Mouse (Mus musculus): ENCODE measurements at regions not wholly inside any gene's neighbourhood (a gene's known extent, or its start where the extent isn't known, plus 50 kb on each side); places are given as distances from the start of the nearest gene placed in this dataset.

DNA sequence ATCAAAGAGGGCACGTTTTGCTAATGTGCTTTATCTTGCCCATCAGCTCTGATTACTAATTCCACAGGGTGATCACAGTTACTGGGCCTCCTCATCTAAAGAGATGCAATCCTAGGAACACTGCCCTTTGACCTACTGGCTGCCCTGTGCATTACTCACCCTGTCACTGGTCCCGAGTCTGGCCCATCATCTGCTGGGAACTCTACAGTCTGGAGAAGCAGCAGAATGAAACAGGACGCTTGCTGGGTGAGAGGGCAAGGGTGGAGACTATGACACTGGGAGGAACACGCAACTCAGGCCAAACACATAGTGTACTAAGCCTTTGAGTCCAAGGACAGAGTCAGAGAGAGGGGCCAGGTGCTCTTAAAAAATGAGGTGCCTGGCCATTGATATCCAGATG lies 263.8 kb downstream of the Ets1 start:
- Histone ChIP-seq H3K4me2 (ENCODE audit: low read depth) (no peak overlapping the region), H3K4me3 (no peak overlapping the region), H3K79me2 (ENCODE audit: control insufficient read depth, insufficient read depth) (no peaks in the 10 kb centered on the region), H3K27me3 (ENCODE audit: control insufficient read depth, insufficient read depth, insufficient read length) (no peaks in the 10 kb centered on the region), H3K36me3 (ENCODE audit: control insufficient read depth, insufficient read depth) (no peaks in the 10 kb centered on the region), H3ac (ENCODE audit: control insufficient read depth, insufficient read length) (no peak overlapping the region)
- TF ChIP-seq USF1 (IDR thresholded peaks at IDR 0.05; ENCODE audit: low read depth) = no peak
- no peak for TF ChIP-seq REST (IDR thresholded peaks at IDR 0.05; ENCODE audit: insufficient read depth, insufficient read length)
- no peak for TF ChIP-seq E2F4 (IDR thresholded peaks at IDR 0.05; ENCODE audit: insufficient read depth)
- TF ChIP-seq CEBPB (IDR thresholded peaks at IDR 0.05; ENCODE audit: insufficient read depth, poor library complexity, severe bottlenecking) = no peak
- TF ChIP-seq MYOG (IDR thresholded peaks at IDR 0.05; ENCODE audit: control insufficient read depth in 1 of 3, insufficient read depth in 1 of 3, insufficient read length in 2 of 3, low read depth in 2 of 3) = no peak
- no peak for TF ChIP-seq POLR2A (IDR thresholded peaks at IDR 0.05; ENCODE audit: insufficient read length, low read depth)
- no peak for TF ChIP-seq TCF12 (IDR thresholded peaks at IDR 0.05; ENCODE audit: insufficient read depth, poor library complexity, severe bottlenecking)

DNA sequence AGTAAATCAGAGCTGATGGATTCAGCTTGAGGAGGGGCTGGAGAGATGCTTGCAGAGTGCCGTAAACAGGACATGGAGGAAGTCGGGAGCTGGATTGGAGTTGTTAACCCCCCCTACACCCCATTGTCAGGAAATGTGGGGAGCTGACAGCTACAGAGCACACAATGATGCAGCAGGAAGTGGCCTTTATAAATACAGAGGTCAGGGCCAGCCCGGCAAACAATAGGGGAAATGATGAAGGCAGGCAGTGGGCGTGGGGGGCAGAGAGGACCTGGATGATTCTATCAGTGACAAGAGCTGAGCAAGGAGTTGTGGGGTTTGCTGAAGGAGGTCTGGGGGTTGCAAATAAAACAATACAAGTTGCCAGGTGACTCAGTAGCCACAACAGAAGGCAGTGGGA lies 265.3 kb downstream of the Ets1 start:
- Histone ChIP-seq H3K4me2 (ENCODE audit: low read depth) (no peak overlapping the region), H3K36me3 (ENCODE audit: control insufficient read depth, insufficient read depth) (no peaks in the 10 kb centered on the region), H3K4me3 (no peak overlapping the region), H3ac (ENCODE audit: control insufficient read depth, insufficient read length) (no peak overlapping the region), H3K79me2 (ENCODE audit: control insufficient read depth, insufficient read depth) (no peaks in the 10 kb centered on the region), H3K27me3 (ENCODE audit: control insufficient read depth, insufficient read depth, insufficient read length) (no peaks in the 10 kb centered on the region)
- TF ChIP-seq MYOD1 (IDR thresholded peaks at IDR 0.05; ENCODE audit: control insufficient read depth in 1 of 3, insufficient read length in 2 of 3, low read depth in 2 of 3) (no peak), USF1 (IDR thresholded peaks at IDR 0.05; ENCODE audit: low read depth) (no peak)

DNA sequence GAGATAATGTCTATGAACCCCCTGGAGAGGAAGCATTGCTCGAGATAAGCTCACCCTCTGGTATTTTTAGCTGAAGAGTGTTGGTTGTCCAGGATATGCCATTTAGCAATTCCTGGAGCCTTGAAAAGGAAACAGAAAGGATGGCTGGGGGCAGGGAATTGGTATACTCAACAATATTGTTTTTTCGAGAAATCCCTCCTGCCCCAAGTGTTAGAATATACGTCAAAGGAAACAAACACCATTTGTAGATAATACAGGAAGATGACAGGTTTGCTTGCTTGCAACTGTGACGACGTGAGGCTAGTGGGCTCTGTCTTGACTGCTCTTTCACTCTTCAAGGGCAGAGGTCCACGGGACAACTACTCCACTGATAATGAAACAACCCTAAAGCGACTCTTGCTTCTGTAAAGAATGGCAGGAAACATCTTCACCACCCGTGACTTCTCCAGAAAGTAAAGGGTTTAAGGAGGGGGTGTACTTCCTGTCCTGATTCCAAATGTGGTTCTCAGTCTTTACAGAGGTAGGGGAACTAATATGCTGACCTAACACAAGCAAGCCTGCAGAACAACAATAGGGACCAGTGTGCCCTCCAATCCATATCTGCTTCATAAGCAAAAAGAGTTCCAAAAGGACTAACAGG lies 270.3 kb downstream of the Ets1 start:
- Histone ChIP-seq H3K79me2 (ENCODE audit: control insufficient read depth, insufficient read depth) (no peaks in the 10 kb centered on the region), H3ac (ENCODE audit: control insufficient read depth, insufficient read length) (no peak overlapping the region), H3K4me2 (ENCODE audit: low read depth) (no peak overlapping the region), H3K4me3 (no peak overlapping the region), H3K27me3 (ENCODE audit: control insufficient read depth, insufficient read depth, insufficient read length) (no peaks in the 10 kb centered on the region), H3K36me3 (ENCODE audit: control insufficient read depth, insufficient read depth) (no peaks in the 10 kb centered on the region)
- no peak for TF ChIP-seq E2F4 (IDR thresholded peaks at IDR 0.05; ENCODE audit: insufficient read depth)
- no peak for TF ChIP-seq POLR2A (IDR thresholded peaks at IDR 0.05; ENCODE audit: insufficient read length, low read depth)
- no peak for TF ChIP-seq TCF3 (IDR thresholded peaks at IDR 0.05; ENCODE audit: insufficient read length, low read depth)
- TF ChIP-seq USF1 (IDR thresholded peaks at IDR 0.05; ENCODE audit: low read depth) = no peak
- TF ChIP-seq MYOD1 (IDR thresholded peaks at IDR 0.05; ENCODE audit: control insufficient read depth in 1 of 3, insufficient read length in 2 of 3, low read depth in 2 of 3) = no peak
- no peak for TF ChIP-seq REST (IDR thresholded peaks at IDR 0.05; ENCODE audit: insufficient read depth, insufficient read length)
- no peak for TF ChIP-seq MYOG (IDR thresholded peaks at IDR 0.05; ENCODE audit: control insufficient read depth in 1 of 3, insufficient read depth in 1 of 3, insufficient read length in 2 of 3, low read depth in 2 of 3)
- TF ChIP-seq SRF (IDR thresholded peaks at IDR 0.05; ENCODE audit: control insufficient read depth, insufficient read length, low read depth) = no peak
- no peak for TF ChIP-seq MAX (IDR thresholded peaks at IDR 0.05; ENCODE audit: low read depth)
- TF ChIP-seq POLR2AphosphoS2 (IDR thresholded peaks at IDR 0.05; ENCODE audit: insufficient read length, low read depth) = no peak
- no peak for TF ChIP-seq TCF12 (IDR thresholded peaks at IDR 0.05; ENCODE audit: insufficient read depth, poor library complexity, severe bottlenecking)
- TF ChIP-seq CEBPB (IDR thresholded peaks at IDR 0.05; ENCODE audit: insufficient read depth, poor library complexity, severe bottlenecking) = no peak

DNA sequence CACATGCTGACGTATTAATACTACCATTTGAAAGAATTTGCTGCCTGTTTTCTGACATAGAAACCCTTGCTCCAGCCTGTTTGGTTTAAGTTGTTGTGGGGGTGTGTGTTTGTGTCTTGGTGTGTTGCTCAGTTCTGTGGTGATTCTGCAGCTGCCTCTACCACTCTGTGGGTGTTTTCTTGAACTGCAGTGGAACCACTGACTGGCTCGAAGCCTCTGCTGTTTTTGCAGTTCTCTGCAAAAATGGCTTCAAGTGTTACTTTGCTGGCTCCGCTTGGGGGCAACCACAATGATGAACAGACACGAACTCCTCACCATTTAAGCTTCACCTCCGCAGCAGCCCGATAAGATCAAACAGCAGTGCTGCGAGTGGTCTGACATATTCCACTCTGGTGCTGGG lies 274.6 kb downstream of the Ets1 start:
- H3K36me3 ChIP-seq (ENCODE audit: control insufficient read depth, insufficient read depth) = no peaks in the 10 kb centered on the region
- no peaks in the 10 kb centered on the region for H3K27me3 ChIP-seq (ENCODE audit: control insufficient read depth, insufficient read depth, insufficient read length)
- no peak overlapping the region for H3ac ChIP-seq (ENCODE audit: control insufficient read depth, insufficient read length)
- no peaks in the 10 kb centered on the region for H3K79me2 ChIP-seq (ENCODE audit: control insufficient read depth, insufficient read depth)
- no peak overlapping the region for H3K4me2 ChIP-seq (ENCODE audit: low read depth)
- no peak for TF ChIP-seq CEBPB (IDR thresholded peaks at IDR 0.05; ENCODE audit: insufficient read depth, poor library complexity, severe bottlenecking)
- no peak for TF ChIP-seq SRF (IDR thresholded peaks at IDR 0.05; ENCODE audit: control insufficient read depth, insufficient read length, low read depth)
- TF ChIP-seq E2F4 (IDR thresholded peaks at IDR 0.05; ENCODE audit: insufficient read depth) = no peak
- no peak for TF ChIP-seq MAX (IDR thresholded peaks at IDR 0.05; ENCODE audit: low read depth)
- no peak for TF ChIP-seq POLR2AphosphoS2 (IDR thresholded peaks at IDR 0.05; ENCODE audit: insufficient read length, low read depth)
- no peak for TF ChIP-seq REST (IDR thresholded peaks at IDR 0.05; ENCODE audit: insufficient read depth, insufficient read length)
- no peak for TF ChIP-seq POLR2A (IDR thresholded peaks at IDR 0.05; ENCODE audit: insufficient read length, low read depth)
- no peak for TF ChIP-seq TCF3 (IDR thresholded peaks at IDR 0.05; ENCODE audit: insufficient read length, low read depth)
- H3K4me3 ChIP-seq = no peak overlapping the region

DNA sequence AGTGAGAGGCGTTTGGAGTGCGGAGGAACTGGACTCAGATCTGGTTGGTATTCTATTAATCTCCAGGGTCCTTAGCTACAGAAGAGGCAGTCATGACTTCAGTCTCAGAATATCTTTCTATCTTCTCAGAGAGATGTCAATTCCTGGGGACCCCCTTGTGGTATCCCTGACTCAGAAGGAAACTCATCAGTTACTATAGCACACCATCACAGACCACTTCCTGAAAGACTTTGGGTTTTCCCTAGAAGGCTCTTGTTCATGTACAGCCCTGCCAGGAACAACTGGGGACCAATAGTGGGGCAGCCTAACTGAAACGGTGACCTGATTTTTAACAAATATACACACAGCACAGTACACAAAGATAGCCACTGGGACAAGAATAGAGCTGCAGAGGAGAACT lies 279.6 kb downstream of the Ets1 start:
- H3K4me2 ChIP-seq (ENCODE audit: low read depth) = no peak overlapping the region
- no peaks in the 10 kb centered on the region for H3K27me3 ChIP-seq (ENCODE audit: control insufficient read depth, insufficient read depth, insufficient read length)
- H3ac ChIP-seq (ENCODE audit: control insufficient read depth, insufficient read length) = no peak overlapping the region
- H3K36me3 ChIP-seq (ENCODE audit: control insufficient read depth, insufficient read depth) = no peaks in the 10 kb centered on the region
- no peak overlapping the region for H3K4me3 ChIP-seq
- TF ChIP-seq USF1 (IDR thresholded peaks at IDR 0.05; ENCODE audit: low read depth) (no peak), CEBPB (IDR thresholded peaks at IDR 0.05; ENCODE audit: insufficient read depth, poor library complexity, severe bottlenecking) (no peak), POLR2AphosphoS2 (IDR thresholded peaks at IDR 0.05; ENCODE audit: insufficient read length, low read depth) (no peak), POLR2A (IDR thresholded peaks at IDR 0.05; ENCODE audit: insufficient read length, low read depth) (no peak), REST (IDR thresholded peaks at IDR 0.05; ENCODE audit: insufficient read depth, insufficient read length) (no peak), MAX (IDR thresholded peaks at IDR 0.05; ENCODE audit: low read depth) (no peak), MYOD1 (IDR thresholded peaks at IDR 0.05; ENCODE audit: control insufficient read depth in 1 of 3, insufficient read length in 2 of 3, low read depth in 2 of 3) (no peak), E2F4 (IDR thresholded peaks at IDR 0.05; ENCODE audit: insufficient read depth) (no peak), TCF12 (IDR thresholded peaks at IDR 0.05; ENCODE audit: insufficient read depth, poor library complexity, severe bottlenecking) (no peak), TCF3 (IDR thresholded peaks at IDR 0.05; ENCODE audit: insufficient read length, low read depth) (no peak), SRF (IDR thresholded peaks at IDR 0.05; ENCODE audit: control insufficient read depth, insufficient read length, low read depth) (no peak)
- no peaks in the 10 kb centered on the region for H3K79me2 ChIP-seq (ENCODE audit: control insufficient read depth, insufficient read depth)
